Comparison of ENCODE assay signal across 8 mouse cellular contexts in genomic region chr1:39193862-39194675, GRCm38 (mm10). TPM values are rescaled to one million over a fixed set of nuclear protein-coding genes. Genes with fewer than 3 reads are reported as not detected.
DNase-seq lines count a peak whose midpoint lies in the region; ATAC-seq and TF ChIP-seq lines count a peak whose summit lies in the region.

No protein-coding gene starts in this region.

- H3K9ac ChIP-seq in heart, embryonic 11.5 days (ENCODE audit: low read depth, low read length) = peak overlapping the region; percentile 68; the same call in 1 of the 2 replicates
- peak overlapping the region; percentile 62 for H3K9ac ChIP-seq in lung, embryonic 14.5 days

- no peak overlapping the region for H3K27ac ChIP-seq in testis, adult 2 months (ENCODE audit: control insufficient read depth, insufficient read depth, low read depth, low read length)
- H3K27ac ChIP-seq in heart, embryonic 11.5 days (ENCODE audit: low read depth, low read length) = no peak overlapping the region
- H3K27ac ChIP-seq in lung, embryonic 14.5 days (ENCODE audit: low read depth) = no peak overlapping the region

- WGBS in heart, embryonic 11.5 days (ENCODE audit: insufficient replicate concordance) = 1% methylated on average over 61 of the region's 76 CpGs
- 1% methylated on average over 69 of the region's 76 CpGs for WGBS in lung, embryonic 14.5 days

- H3K4me3 ChIP-seq in testis, adult 2 months (ENCODE audit: control insufficient read depth, low read depth, low read length) = peak overlapping the region; percentile 70
- H3K4me3 ChIP-seq in heart, embryonic 11.5 days (ENCODE audit: low read depth, low read length) = peak overlapping the region; percentile 75
- H3K4me3 ChIP-seq in lung, embryonic 14.5 days (ENCODE audit: low read depth, low read length) = peak overlapping the region; percentile 67

- no peak for TF ChIP-seq POLR2A in testis, adult 2 months (IDR thresholded peaks at IDR 0.05; ENCODE audit: control insufficient read depth, low read depth, low read length)

- no peak for DNase-seq in testis, postnatal 14 days (ENCODE audit: low spot score)
- DNase-seq in cerebellum, postnatal 36 days = peak; percentile 52 to 61
- DNase-seq in kidney, postnatal 10 days = peak; percentile 58
- peak; percentile 46 for DNase-seq in lung, embryonic 14.5 days
- peak; percentile 72 for DNase-seq in right cerebral cortex, adult 18-20 months

- no peak for TF ChIP-seq CTCF in testis, adult 2 months (IDR thresholded peaks at IDR 0.05; ENCODE audit: control insufficient read depth, insufficient read depth, insufficient replicate concordance, low read depth, low read length)
- TF ChIP-seq CTCF in lung, embryonic 14.5 days (IDR thresholded peaks at IDR 0.05; ENCODE audit: low read depth) = no peak

- peak overlapping the region; percentile 99 for H3K4me2 ChIP-seq in heart, embryonic 11.5 days
- H3K4me2 ChIP-seq in lung, embryonic 14.5 days = peak overlapping the region; percentile 99

- H3K4me1 ChIP-seq in testis, adult 2 months (ENCODE audit: control insufficient read depth, insufficient read depth, low read length) = peaks cover 16% of the 10 kb centered on the region
- H3K4me1 ChIP-seq in heart, embryonic 11.5 days (ENCODE audit: control insufficient read depth, insufficient read depth, low read length) = peaks cover 7% of the 10 kb centered on the region; the same call in 1 of the 2 replicates
- peaks cover 8% of the 10 kb centered on the region; the same call in 1 of the 2 replicates for H3K4me1 ChIP-seq in lung, embryonic 14.5 days (ENCODE audit: insufficient read depth)

- no peaks in the 10 kb centered on the region for H3K36me3 ChIP-seq in testis, adult 2 months (ENCODE audit: control insufficient read depth, insufficient read depth, low read length)
- H3K36me3 ChIP-seq in heart, embryonic 11.5 days (ENCODE audit: control insufficient read depth, insufficient read depth, low read length) = no peaks in the 10 kb centered on the region
- H3K36me3 ChIP-seq in lung, embryonic 14.5 days (ENCODE audit: insufficient read depth) = no peaks in the 10 kb centered on the region

- ATAC-seq in heart, embryonic 11.5 days (replicated peaks; ENCODE audit: insufficient number of reproducible peaks, low FRiP score, low TSS enrichment) = peak; percentile 44; the same call in 1 of the 2 replicates
- peak; percentile 45 for ATAC-seq in lung, embryonic 14.5 days (ENCODE audit: insufficient read depth)
- ATAC-seq in megakaryocyte-erythroid progenitor cell, adult 5-6 weeks (replicated peaks; ENCODE audit: low FRiP score, low TSS enrichment, poor library complexity, severe bottlenecking) = no peak

- H3K9me3 ChIP-seq in heart, embryonic 11.5 days (replicated peaks; ENCODE audit: control insufficient read depth, low read length) = no peaks in the 10 kb centered on the region
- H3K9me3 ChIP-seq in lung, embryonic 14.5 days (ENCODE audit: low read depth, low read length) = no peaks in the 10 kb centered on the region

- no peaks in the 10 kb centered on the region for H3K27me3 ChIP-seq in testis, adult 2 months (ENCODE audit: control insufficient read depth, insufficient read depth, low read length)
- peaks cover 46% of the 10 kb centered on the region for H3K27me3 ChIP-seq in heart, embryonic 11.5 days (ENCODE audit: control insufficient read depth, insufficient read depth, low read length)
- peaks cover 37% of the 10 kb centered on the region for H3K27me3 ChIP-seq in lung, embryonic 14.5 days (ENCODE audit: insufficient read depth, low read length)

RNA-seq across cellular contexts. Expression of gene Npas2, which starts 0.5 kb away (rescaled TPM):
- 0.79 and 1.1 TPM in 2 replicates for polyA plus RNA-seq in testis, adult 2 months (2012; rRNA removed)
- polyA plus RNA-seq in heart, embryonic 11.5 days (2014; fragmentation: Nextera tagmentation; extraction: Ambion mirVana) = 0.13 and 0.21 TPM in 2 replicates
- 0.30 and 0.59 TPM in 2 replicates for polyA plus RNA-seq in lung, embryonic 14.5 days (2014; fragmentation: Nextera tagmentation; extraction: Ambion mirVana)
- 0.20 TPM in 1 of 2 replicates, not detected in the other for total RNA-seq in megakaryocyte-erythroid progenitor cell, adult 5-6 weeks (2014; fragmentation: Nextera tagmentation)
- total RNA-seq in megakaryocyte-erythroid progenitor cell, adult 5-6 weeks (2017) = 0.52 TPM in 1 of 2 replicates, not detected in the other
